Mouse (Mus musculus) heart, embryonic 15.5 days (tissue): ENCODE results near the gene Catsper3. TPM values are rescaled to one million over a fixed set of nuclear protein-coding genes. Genes with fewer than 3 reads are reported as not detected.

Experiments
- polyA plus RNA-seq: library from polyadenylated mRNA; unstranded; fragments of >200 nt; fragmentation: Nextera tagmentation; extraction: Ambion mirVana; gene quantifications from 2 replicates; pipeline ENCODE4 v1.2.1, GENCODE M21; 2015

Gene Catsper3
- polyA plus RNA-seq, 1 experiment from 2014 or later, result not detected

Other genes starting within 250 kb of the Catsper3 start
- 23.6 and 34.7 TPM in 2 replicates for gene Ddx41, start 247.9 kb upstream of the Catsper3 start, polyA plus RNA-seq
- gene Fam193b, start 213.4 kb upstream of the Catsper3 start, polyA plus RNA-seq, result 17.1 and 22.6 TPM in 2 replicates
- 103 TPM in 2 replicates for gene Tmed9, start 210.8 kb upstream of the Catsper3 start, polyA plus RNA-seq
- 16.5 and 23.4 TPM in 2 replicates for gene B4galt7, start 184.7 kb upstream of the Catsper3 start, polyA plus RNA-seq
- 37.9 and 38.2 TPM in 2 replicates for gene Caml, start 161.6 kb upstream of the Catsper3 start, polyA plus RNA-seq
- 16.7 and 20.4 TPM in 2 replicates for gene Ddx46, start 149.5 kb upstream of the Catsper3 start, polyA plus RNA-seq
- gene B230219D22Rik, start 91.4 kb upstream of the Catsper3 start, polyA plus RNA-seq, result 50.5 and 54.9 TPM in 2 replicates
- 60.7 and 69.1 TPM in 2 replicates for gene Txndc15, start 69.9 kb upstream of the Catsper3 start, polyA plus RNA-seq
- 49.9 and 55.7 TPM in 2 replicates for gene Pcbd2, start 57.2 kb upstream of the Catsper3 start, polyA plus RNA-seq
- 0.05 and 0.46 TPM in 2 replicates for gene Pitx1, start 51.6 kb downstream of the Catsper3 start, polyA plus RNA-seq